Mouse (Mus musculus) small intestine, adult 2 months (tissue): ENCODE data around the gene Dda1.

Experiments used
- CTCF ChIP-seq: fragments of 200-500 bp; IDR thresholded peaks from 2 replicates; pipeline ENCODE4 v1.5.1; 2012; ENCODE audit warnings: low read depth, mild to moderate bottlenecking, control low read depth, inconsistent platforms, low read length, moderate library complexity, mixed read lengths; ENCODE audit not compliant: insufficient replicate concordance, insufficient read length; ENCODE audit errors: extremely low read depth
- POLR2A ChIP-seq: fragments of 200-500 bp; IDR thresholded peaks from 2 replicates; pipeline ENCODE4 v1.6.1; 2012; ENCODE audit warnings: low read depth, mild to moderate bottlenecking, control low read depth, inconsistent platforms, low read length, moderate library complexity

DNA sequence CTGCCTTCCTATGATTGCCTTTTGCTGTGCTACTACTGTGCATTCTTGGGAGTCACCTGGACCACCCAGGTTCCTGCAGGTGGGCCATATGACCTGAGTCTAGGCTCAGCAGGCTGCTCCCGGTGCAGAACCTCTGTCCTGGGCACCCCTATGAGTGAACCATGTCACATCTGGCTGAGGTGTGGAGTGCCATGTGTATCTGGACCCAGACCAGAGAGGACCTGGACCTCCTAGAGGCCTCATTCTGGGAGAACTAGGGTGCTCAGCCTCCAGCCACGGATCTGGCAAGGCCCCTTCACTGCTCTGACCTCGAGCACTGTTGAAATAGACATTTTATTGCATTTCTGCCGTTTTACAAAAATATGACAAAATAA, 6.7 kb downstream of the Dda1 start:
- no peak for TF ChIP-seq CTCF
- no peak for TF ChIP-seq POLR2A
